Mouse (Mus musculus): ENCODE measurements around the gene 5330417C22Rik.

5330417C22Rik gene

DNA sequence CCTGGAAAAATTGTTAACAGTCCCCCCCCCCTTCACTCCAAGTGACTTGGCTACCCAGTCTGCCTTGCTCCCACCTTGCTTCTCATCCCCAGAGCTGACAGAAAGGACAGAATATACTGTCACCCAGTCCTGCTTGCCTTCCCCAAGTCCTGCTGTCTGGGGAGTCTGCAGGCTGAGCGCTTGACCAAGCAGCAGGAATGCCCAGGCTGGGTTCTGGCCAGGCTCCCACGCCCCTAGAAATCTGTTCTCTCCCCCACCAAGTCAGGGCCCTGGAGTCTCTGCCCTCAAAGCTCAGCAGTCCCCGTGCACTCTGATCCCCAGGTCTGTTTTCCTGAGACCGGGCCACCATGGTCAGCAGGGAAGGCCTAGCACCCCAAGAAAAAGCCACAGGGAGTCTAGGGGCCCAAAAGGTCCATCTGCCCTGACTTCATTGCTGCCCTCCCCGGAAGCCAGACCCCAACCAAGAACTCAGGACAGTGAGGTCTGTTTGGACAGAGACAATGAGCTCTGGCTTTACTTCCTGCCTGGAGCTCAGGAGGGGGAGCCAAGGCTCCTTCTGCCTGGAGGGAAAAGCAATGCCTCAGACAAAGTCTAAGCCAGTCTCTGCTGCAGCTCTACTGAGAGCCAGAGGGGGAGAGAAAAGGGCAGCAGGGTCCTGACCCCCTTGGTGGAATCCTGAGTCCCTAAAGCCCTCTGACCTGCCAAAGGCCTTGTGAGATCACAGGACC is 125.1 kb downstream of the 5330417C22Rik start:
- no peak for DNase-seq

DNA sequence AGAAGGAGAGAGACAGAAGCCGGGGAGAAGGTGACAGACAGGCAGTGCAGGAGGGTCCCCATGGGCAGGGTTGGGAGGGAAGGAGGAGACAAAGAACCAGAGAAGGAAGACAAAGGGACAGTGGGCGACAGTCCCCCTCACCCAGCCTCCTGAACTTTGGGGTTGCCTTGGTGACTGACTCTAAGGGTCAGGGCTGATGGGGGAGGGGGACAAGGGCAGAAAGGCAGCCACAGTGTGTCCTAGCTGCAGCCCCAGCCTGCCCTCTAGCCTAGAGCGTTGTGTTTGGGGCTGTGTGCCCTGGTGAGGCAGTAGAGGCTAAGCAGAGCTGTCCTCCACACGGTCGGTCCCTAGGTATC is 126.0 kb downstream of the 5330417C22Rik start:
- DNase-seq: peak in 1 of 2 experiments; percentile 3

DNA sequence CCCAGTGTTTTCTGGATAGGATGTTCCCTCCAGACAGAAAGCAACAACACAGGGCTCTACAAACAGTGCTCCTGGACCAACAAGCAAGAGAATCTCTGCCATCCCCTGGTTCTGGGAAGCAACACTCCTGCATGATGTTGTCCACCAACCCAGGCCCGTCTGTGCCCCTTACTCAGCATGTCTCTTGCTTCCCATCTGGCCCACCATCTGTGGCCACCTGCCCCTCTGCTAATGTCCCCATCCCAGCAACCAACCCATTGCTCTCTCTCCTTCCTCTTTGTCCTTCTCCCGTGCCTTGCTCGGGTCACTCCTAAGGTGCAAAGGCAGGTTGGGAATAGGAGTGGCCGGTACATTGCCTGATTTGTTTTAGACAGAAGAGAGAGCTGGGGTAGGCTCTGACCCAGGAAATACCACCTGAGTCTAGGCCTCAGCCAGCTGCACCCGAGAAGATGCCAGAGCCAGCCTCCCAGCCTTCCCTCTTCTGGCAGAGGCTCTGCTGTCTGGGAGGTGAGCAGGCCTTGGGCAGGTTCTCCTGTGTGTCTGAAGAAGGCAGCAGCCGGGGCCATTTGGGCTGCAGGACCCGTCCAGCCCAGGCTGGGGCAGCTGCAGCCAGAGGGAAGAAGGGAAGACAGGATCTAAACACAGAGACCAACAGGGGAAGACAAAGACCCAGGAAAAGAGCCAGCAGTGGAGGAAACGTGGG is 126.5 kb downstream of the 5330417C22Rik start:
- no peak for DNase-seq

DNA sequence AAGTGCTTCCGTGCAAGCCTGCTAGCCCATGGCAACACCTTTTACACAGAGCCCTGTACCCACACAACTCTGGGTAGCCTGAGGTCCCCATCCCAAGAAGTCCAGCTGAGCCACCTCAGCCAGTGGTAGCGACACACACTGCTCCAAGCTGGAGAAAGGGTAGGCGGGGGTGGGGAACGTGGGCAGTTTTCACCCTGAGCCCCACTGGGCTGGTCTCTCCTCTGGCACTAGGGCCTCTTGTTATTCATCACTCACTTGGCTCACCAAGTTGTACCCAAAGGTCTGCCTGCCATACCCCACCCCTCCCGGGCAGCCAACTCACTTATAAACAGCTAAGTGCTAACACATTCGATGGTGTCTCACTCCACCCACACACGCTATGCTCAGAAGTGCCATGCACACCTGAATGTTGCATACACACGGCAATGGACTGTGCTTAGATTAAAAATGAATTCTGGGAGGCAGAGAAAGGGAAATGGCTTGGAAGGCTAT is 127.8 kb downstream of the 5330417C22Rik start:
- DNase-seq: no peak

DNA sequence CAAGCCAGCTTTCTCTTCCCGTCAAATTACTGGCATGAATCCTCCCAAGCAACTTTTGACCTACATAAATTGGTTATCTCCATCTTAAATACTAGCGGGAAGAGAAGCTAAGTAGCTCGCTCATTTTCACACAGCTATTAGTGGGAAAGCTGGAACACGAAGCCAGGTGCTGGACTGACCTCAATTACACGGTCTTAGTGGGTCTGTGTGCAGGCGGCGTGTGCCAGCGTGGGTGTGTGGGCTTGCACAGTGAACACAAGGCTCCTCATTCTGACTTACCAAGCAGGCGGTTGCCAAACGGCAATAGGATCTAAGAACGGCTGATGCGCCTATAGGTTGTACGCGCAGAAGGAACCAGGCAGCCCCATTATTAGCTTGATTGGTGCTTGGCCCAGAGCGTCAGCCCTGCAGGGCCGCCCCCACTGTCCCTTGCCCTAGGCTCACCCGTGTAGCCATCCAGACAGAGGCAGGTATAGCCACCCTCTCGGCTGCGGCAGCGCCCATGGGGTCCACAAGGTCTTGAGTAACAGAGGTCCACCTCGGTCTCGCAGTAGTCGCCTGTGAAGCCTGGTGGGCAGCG is 129.9 kb downstream of the 5330417C22Rik start:
- peak in 1 of 2 experiments; percentile 4 for DNase-seq
